Mouse (Mus musculus): ENCODE results near the gene Kcnma1. TPM values are rescaled to one million over a fixed set of nuclear protein-coding genes. Genes with fewer than 3 reads are reported as not detected.

Kcnma1 gene
- polyA plus RNA-seq, 1 experiment, result 4.9 TPM

DNA sequence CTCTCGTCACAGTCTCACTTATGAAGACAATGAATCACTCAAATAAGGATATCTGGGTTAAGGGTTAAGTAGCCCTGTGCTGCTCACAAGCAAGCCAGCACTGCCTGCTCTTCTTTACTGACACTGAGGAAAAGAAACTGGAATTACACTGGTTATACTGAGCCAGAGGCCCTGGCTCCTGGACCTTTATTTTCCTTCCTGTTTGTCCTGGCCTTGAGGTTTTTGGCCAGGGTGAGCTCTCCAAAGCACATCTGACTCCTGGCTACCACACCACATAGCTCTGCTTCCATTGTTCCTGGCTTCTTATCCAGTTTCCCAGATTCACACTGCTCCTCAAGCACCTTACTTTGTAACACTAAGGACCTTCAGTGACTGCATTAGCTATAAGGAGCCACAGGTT is 242.5 kb downstream of the Kcnma1 start:
- no peak overlapping the region for H3K4me3 ChIP-seq (ENCODE audit: control insufficient read depth, insufficient read depth, low read length)
- H3K36me3 ChIP-seq (ENCODE audit: control insufficient read depth, insufficient read depth, low read length), result no peaks in the 10 kb centered on the region
- WGBS, result 94% methylated on average over 1 of the region's 1 CpGs
- no peak for DNase-seq
- TF ChIP-seq POLR2A (IDR thresholded peaks at IDR 0.05; ENCODE audit: control insufficient read depth, extremely low read depth, insufficient read depth, low read length, poor library complexity), result no peak
- TF ChIP-seq CTCF (IDR thresholded peaks at IDR 0.05; ENCODE audit: borderline replicate concordance, control insufficient read depth, extremely low read depth, insufficient read depth, low read length, poor library complexity), result no peak
- no peaks in the 10 kb centered on the region for H3K27me3 ChIP-seq (ENCODE audit: control insufficient read depth, insufficient read depth, low read length)
- no peak overlapping the region for H3K27ac ChIP-seq (ENCODE audit: control insufficient read depth, insufficient read depth, low read length)
- no peaks in the 10 kb centered on the region for H3K4me1 ChIP-seq (replicated peaks; ENCODE audit: control insufficient read depth, insufficient read depth, low read length)

DNA sequence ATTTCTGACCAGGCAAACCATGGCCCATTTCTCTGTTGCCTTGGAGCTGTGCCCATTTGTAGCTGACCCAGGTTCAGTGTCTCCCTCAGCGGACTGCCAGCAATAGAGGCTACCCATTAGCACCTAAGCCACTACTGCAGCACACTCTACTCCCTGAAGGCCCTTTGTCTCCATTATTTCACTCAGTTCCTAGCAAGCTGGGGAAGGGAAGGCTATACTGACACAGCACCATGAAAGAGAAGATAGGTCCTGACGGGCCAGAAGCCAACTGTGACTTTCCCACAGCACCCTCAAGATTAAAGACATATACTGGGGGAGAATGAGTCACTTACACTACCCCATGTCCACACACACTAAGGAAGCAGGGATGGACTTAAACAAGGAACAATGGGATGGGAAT is 251.8 kb downstream of the Kcnma1 start:
- Histone ChIP-seq H3K4me1 (replicated peaks; ENCODE audit: control insufficient read depth, insufficient read depth, low read length) (no peaks in the 10 kb centered on the region), H3K27me3 (ENCODE audit: control insufficient read depth, insufficient read depth, low read length) (no peaks in the 10 kb centered on the region), H3K27ac (ENCODE audit: control insufficient read depth, insufficient read depth, low read length) (no peak overlapping the region), H3K4me3 (ENCODE audit: control insufficient read depth, insufficient read depth, low read length) (no peak overlapping the region), H3K36me3 (ENCODE audit: control insufficient read depth, insufficient read depth, low read length) (no peaks in the 10 kb centered on the region)
- 86% methylated on average over 2 of the region's 2 CpGs for WGBS
- DNase-seq, result no peak
- TF ChIP-seq POLR2A (IDR thresholded peaks at IDR 0.05; ENCODE audit: control insufficient read depth, extremely low read depth, insufficient read depth, low read length, poor library complexity), result no peak
- no peak for TF ChIP-seq CTCF (IDR thresholded peaks at IDR 0.05; ENCODE audit: borderline replicate concordance, control insufficient read depth, extremely low read depth, insufficient read depth, low read length, poor library complexity)

GRCm38 (mm10) chr14:23759626-23760025 is 254.7 kb downstream of the Kcnma1 start:
- Histone ChIP-seq H3K4me3 (ENCODE audit: control insufficient read depth, insufficient read depth, low read length) (no peak overlapping the region), H3K4me1 (replicated peaks; ENCODE audit: control insufficient read depth, insufficient read depth, low read length) (no peaks in the 10 kb centered on the region), H3K27ac (ENCODE audit: control insufficient read depth, insufficient read depth, low read length) (no peak overlapping the region), H3K27me3 (ENCODE audit: control insufficient read depth, insufficient read depth, low read length) (no peaks in the 10 kb centered on the region), H3K36me3 (ENCODE audit: control insufficient read depth, insufficient read depth, low read length) (no peaks in the 10 kb centered on the region)
- TF ChIP-seq POLR2A (IDR thresholded peaks at IDR 0.05; ENCODE audit: control insufficient read depth, extremely low read depth, insufficient read depth, low read length, poor library complexity) (no peak), CTCF (IDR thresholded peaks at IDR 0.05; ENCODE audit: borderline replicate concordance, control insufficient read depth, extremely low read depth, insufficient read depth, low read length, poor library complexity) (no peak)
- 90% methylated on average over 5 of the region's 5 CpGs for WGBS
- DNase-seq, result no peak

DNA sequence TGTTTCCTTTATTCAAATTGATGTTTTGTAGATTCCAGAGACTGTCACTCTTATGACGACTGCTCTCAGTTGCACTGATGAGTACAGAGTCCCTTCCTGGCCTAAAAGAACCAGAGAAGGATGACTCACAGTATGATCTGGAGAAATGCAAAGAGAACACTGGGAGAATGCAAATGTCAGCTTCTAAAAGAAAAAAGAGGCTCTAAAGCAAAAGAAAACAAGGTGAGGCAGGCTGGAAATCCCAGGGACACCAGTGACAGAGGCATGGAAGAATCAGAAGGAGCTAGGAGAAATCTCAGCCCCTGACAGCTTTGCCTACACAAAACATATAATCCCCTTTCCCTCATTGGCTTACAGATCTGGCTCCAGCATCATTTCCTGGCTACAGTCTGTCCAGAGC is 255.9 kb downstream of the Kcnma1 start:
- TF ChIP-seq POLR2A (IDR thresholded peaks at IDR 0.05; ENCODE audit: control insufficient read depth, extremely low read depth, insufficient read depth, low read length, poor library complexity) (no peak), CTCF (IDR thresholded peaks at IDR 0.05; ENCODE audit: borderline replicate concordance, control insufficient read depth, extremely low read depth, insufficient read depth, low read length, poor library complexity) (no peak)
- WGBS, result 58% methylated on average over 1 of the region's 1 CpGs
- Histone ChIP-seq H3K36me3 (ENCODE audit: control insufficient read depth, insufficient read depth, low read length) (no peaks in the 10 kb centered on the region), H3K4me1 (replicated peaks; ENCODE audit: control insufficient read depth, insufficient read depth, low read length) (no peaks in the 10 kb centered on the region), H3K27me3 (ENCODE audit: control insufficient read depth, insufficient read depth, low read length) (no peaks in the 10 kb centered on the region), H3K4me3 (ENCODE audit: control insufficient read depth, insufficient read depth, low read length) (no peak overlapping the region), H3K27ac (ENCODE audit: control insufficient read depth, insufficient read depth, low read length) (no peak overlapping the region)
- DNase-seq, result no peak

- TF ChIP-seq CTCF (IDR thresholded peaks at IDR 0.05; ENCODE audit: borderline replicate concordance, control insufficient read depth, extremely low read depth, insufficient read depth, low read length, poor library complexity), result no peak
- TF ChIP-seq POLR2A (IDR thresholded peaks at IDR 0.05; ENCODE audit: control insufficient read depth, extremely low read depth, insufficient read depth, low read length, poor library complexity), result no peak
- Histone ChIP-seq H3K4me1 (replicated peaks; ENCODE audit: control insufficient read depth, insufficient read depth, low read length) (no peaks in the 10 kb centered on the region), H3K27me3 (ENCODE audit: control insufficient read depth, insufficient read depth, low read length) (no peaks in the 10 kb centered on the region), H3K27ac (ENCODE audit: control insufficient read depth, insufficient read depth, low read length) (no peak overlapping the region), H3K4me3 (ENCODE audit: control insufficient read depth, insufficient read depth, low read length) (no peak overlapping the region), H3K36me3 (ENCODE audit: control insufficient read depth, insufficient read depth, low read length) (no peaks in the 10 kb centered on the region)
- no peak for DNase-seq
- 84% methylated on average over 2 of the region's 2 CpGs for WGBS
These were observed 266.3 kb downstream of the Kcnma1 start for GRCm38 (mm10) chr14:23748011-23748410.

DNA sequence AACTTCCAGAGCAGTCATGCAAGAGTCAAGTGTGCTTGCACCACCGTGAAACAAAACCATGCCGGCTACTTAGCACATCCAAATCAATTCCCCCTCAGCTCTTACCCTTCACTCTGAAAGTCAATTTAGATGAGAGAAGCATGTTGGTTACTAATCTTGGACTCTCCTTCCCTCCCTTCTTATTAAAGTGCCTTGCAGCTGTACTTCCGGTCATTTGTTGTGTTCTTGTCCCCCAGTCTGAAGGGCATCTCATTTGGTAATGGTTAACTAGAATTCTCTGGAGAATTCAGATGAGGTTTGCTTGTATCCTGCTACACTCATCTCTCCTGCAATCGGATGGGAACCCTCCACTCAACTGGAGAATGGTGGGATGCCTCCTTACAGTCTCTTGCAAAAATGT is 267.3 kb downstream of the Kcnma1 start:
- Histone ChIP-seq H3K4me3 (ENCODE audit: control insufficient read depth, insufficient read depth, low read length) (no peak overlapping the region), H3K4me1 (replicated peaks; ENCODE audit: control insufficient read depth, insufficient read depth, low read length) (no peaks in the 10 kb centered on the region), H3K36me3 (ENCODE audit: control insufficient read depth, insufficient read depth, low read length) (no peaks in the 10 kb centered on the region), H3K27ac (ENCODE audit: control insufficient read depth, insufficient read depth, low read length) (no peak overlapping the region), H3K27me3 (ENCODE audit: control insufficient read depth, insufficient read depth, low read length) (no peaks in the 10 kb centered on the region)
- TF ChIP-seq CTCF (IDR thresholded peaks at IDR 0.05; ENCODE audit: borderline replicate concordance, control insufficient read depth, extremely low read depth, insufficient read depth, low read length, poor library complexity) (no peak), POLR2A (IDR thresholded peaks at IDR 0.05; ENCODE audit: control insufficient read depth, extremely low read depth, insufficient read depth, low read length, poor library complexity) (no peak)
- 84% methylated on average over 4 of the region's 4 CpGs for WGBS
- no peak for DNase-seq

DNA sequence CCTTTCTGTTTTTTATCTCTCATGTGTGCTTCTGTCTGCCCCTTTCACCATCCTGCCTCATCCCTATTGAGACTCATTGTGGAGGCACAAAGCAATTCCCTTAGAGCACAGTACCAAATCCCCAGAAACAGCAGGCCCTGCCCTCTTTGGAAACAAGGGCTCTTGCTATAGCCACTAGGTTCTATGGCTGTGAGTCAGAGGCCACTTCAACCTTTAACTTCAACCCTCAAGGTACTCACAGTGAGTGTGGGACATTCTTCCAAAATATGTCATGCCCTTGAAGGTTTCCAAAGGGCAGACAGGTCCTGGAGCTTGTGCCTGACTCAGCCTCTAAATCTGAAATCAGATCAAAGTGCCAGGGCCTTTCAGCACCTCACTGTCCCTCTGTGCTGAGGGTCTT is 272.8 kb downstream of the Kcnma1 start:
- Histone ChIP-seq H3K27ac (ENCODE audit: control insufficient read depth, insufficient read depth, low read length) (no peak overlapping the region), H3K4me3 (ENCODE audit: control insufficient read depth, insufficient read depth, low read length) (no peak overlapping the region), H3K36me3 (ENCODE audit: control insufficient read depth, insufficient read depth, low read length) (no peaks in the 10 kb centered on the region), H3K27me3 (ENCODE audit: control insufficient read depth, insufficient read depth, low read length) (no peaks in the 10 kb centered on the region), H3K4me1 (replicated peaks; ENCODE audit: control insufficient read depth, insufficient read depth, low read length) (no peaks in the 10 kb centered on the region)
- no peak for DNase-seq
- TF ChIP-seq POLR2A (IDR thresholded peaks at IDR 0.05; ENCODE audit: control insufficient read depth, extremely low read depth, insufficient read depth, low read length, poor library complexity) (no peak), CTCF (IDR thresholded peaks at IDR 0.05; ENCODE audit: borderline replicate concordance, control insufficient read depth, extremely low read depth, insufficient read depth, low read length, poor library complexity) (no peak)
